Mouse (Mus musculus): ENCODE measurements around the gene Alg14. TPM values are rescaled to one million over a fixed set of nuclear protein-coding genes. Genes with fewer than 3 reads are reported as not detected.
A peak's percentile ranks its signal among the peaks of the same experiment; 100 is the strongest.

Alg14 gene
- total RNA-seq (2021), result 10 to 100 TPM; 15.2 to 16.3 TPM

GRCm38 (mm10) chr3:121291560-121292258 is at the start of gene Alg14:
Gene Alg14 (plus strand): TSS chr3:121291773.
- intact Hi-C loops (cut with DNase I), result loop anchor here (2.0 kb wide), 1 partner anchor 121 kb away; the partner anchor contains the start of gene Rwdd3
- DNase-seq (ENCODE audit: low spot score in 2 of 2), result peak; percentile 97 to 99

DNA sequence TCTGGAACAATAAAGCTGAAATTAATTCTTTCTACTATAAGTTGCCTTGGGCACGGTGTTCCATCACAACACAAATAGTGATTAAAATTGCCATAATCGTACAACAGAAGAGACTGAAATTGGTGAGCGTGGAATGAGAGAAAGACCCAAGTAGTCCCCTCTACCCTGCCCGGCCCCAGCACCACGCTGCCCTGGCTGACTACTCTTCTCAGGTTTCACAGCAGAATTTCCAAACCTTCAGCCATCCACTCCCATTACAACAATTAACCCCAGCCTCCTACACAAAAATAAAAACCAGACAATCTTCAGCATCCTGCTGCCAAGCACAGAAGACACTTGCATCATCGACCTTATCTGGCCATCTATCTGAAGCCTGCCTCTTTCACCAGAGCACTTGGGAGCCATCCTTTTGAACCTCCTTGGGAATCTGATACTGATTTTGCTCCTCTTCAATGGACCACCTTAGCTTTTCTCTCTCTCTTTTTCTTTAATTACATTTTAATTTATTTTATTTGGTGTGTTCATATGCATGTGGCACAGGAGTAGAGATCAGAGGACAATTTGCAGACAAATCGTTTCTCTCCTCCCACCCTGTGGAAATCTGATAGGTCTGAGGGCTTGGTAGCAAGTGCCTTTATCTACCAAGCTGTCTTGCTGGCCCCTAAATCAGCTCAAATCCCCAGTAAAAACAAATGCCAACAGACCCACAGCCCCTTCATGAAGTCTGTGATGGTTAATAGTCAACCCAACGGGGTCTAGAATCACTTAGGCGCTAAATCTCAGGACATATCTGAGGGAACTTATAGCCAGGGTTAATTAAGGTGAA is 49.2 kb upstream of the Alg14 start:
- intact Hi-C loops (cut with DNase I), result no loop called here
- no peak for DNase-seq (ENCODE audit: low spot score in 2 of 2)

DNA sequence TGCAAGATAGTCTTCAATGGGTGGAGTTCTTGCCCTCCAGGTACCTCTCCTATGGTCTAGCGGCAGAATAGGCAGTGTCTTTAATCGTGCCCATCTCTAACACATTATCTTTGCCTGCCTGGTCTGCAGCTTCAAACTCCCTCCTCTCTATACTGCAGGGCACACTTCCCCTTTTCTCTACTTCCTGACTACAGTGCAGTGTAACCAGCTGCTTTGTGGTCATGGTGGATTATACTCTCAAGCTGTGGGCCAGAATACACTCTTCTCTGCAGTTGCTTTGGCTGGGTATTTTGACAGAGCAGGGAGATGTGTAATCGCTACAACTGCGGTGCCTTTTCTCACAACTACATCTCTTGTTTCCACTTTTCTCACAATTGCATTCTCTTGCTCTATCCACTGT is 48.6 kb upstream of the Alg14 start:
- intact Hi-C loops (cut with DNase I), result no loop called here
- no peak for DNase-seq (ENCODE audit: low spot score in 2 of 2)

GRCm38 (mm10) chr3:121250048-121250447 is 41.5 kb upstream of the Alg14 start:
- intact Hi-C loops (cut with DNase I), result no loop called here
- DNase-seq (ENCODE audit: low spot score in 2 of 2), result no peak

- DNase-seq (ENCODE audit: low spot score in 2 of 2), result no peak
- intact Hi-C loops (cut with DNase I), result no loop called here
Measured at GRCm38 (mm10) chr3:121250576-121251433, 40.8 kb upstream of the Alg14 start.

GRCm38 (mm10) chr3:121255501-121255900 is 36.1 kb upstream of the Alg14 start:
- intact Hi-C loops (cut with DNase I), result no loop called here
- DNase-seq (ENCODE audit: low spot score in 2 of 2), result no peak

DNA sequence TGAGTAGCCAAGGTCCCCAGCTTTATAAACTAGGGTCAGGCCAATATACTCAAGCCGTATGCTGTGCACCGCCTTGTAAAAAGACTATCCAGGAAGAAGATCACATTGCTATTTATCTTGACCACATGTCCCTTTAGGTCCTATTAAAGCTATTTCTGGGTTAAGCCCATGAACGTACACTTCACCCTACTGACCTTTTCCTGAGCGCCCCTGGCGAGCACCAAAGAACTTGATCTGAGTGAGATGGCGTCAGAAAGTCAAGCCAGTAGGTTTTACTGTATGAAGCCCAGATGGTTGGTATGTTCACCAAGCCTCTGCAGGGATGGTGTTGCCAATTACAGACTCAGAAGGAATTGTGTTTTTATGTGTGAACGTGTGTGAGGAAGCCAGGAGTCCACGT is 35.4 kb upstream of the Alg14 start:
- DNase-seq (ENCODE audit: low spot score in 2 of 2), result no peak
- intact Hi-C loops (cut with DNase I), result no loop called here

DNA sequence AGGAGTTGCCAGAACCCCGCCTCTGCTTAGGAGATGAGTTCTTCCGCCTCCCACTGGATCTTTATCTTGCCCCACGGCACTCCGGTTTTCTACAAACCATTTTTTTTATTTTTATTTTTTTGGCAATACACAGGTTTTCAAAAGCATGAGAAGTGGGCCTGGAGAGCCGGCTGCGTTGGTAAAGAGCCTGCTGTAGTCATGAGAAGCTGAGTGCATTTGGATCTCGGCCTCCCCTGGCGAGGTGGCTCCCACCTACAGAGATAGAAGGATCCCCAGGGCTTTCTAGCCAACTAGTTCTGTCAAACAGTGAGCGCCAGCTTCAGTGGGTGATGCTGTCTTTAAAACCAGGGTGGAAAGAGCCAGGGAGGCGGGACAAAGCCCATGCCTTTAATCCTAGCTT is 34.2 kb upstream of the Alg14 start:
- intact Hi-C loops (cut with DNase I), result no loop called here
- peak; percentile 53 to 93 for DNase-seq (ENCODE audit: low spot score in 2 of 2)

GRCm38 (mm10) chr3:121258521-121259478 is 32.8 kb upstream of the Alg14 start:
- DNase-seq (ENCODE audit: low spot score in 2 of 2), result peak in 1 of 2 experiments; percentile 67
- intact Hi-C loops (cut with DNase I), result no loop called here

- intact Hi-C loops (cut with DNase I), result loop anchor here (10.0 kb wide), 1 partner anchor 85 kb away; the partner anchor contains the start of gene Rwdd3
- DNase-seq (ENCODE audit: low spot score in 2 of 2), result no peak
Measured at GRCm38 (mm10) chr3:121260041-121260440, 31.5 kb upstream of the Alg14 start.

GRCm38 (mm10) chr3:121260831-121261230 is 30.7 kb upstream of the Alg14 start:
- no peak for DNase-seq (ENCODE audit: low spot score in 2 of 2)
- intact Hi-C loops (cut with DNase I), result loop anchor here (10.0 kb wide), 1 partner anchor 86 kb away; the partner anchor contains the start of gene Rwdd3

DNA sequence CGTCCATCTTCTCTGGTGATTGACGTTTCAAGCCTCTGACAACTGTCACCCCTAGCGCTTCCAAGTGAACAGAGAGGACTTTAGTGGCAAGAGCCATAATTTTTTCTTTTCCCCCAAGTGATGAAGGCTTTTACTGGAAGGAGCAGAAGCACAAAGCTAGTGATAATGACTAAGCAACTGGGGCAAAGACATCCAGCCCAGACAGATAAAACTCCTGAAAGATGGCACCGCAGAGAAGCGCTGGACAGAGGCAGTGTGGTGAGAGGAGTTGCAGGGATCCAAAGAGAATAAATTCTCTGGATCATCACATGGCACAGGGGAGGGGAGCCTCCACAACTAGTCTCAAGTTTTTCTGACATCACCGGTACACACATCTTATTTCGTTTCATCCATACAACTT is 30.3 kb upstream of the Alg14 start:
- intact Hi-C loops (cut with DNase I), result loop anchor here (10.0 kb wide), 1 partner anchor 86 kb away; the partner anchor contains the start of gene Rwdd3
- DNase-seq (ENCODE audit: low spot score in 2 of 2), result no peak

GRCm38 (mm10) chr3:121261939-121262520 is 29.5 kb upstream of the Alg14 start:
- intact Hi-C loops (cut with DNase I), result loop anchor here (10.0 kb wide), 1 partner anchor 87 kb away; the partner anchor contains the start of gene Rwdd3
- DNase-seq (ENCODE audit: low spot score in 2 of 2), result no peak

- intact Hi-C loops (cut with DNase I), result loop anchor here (10.0 kb wide), 1 partner anchor 88 kb away; the partner anchor contains the start of gene Rwdd3
- peak; percentile 58 to 59 for DNase-seq (ENCODE audit: low spot score in 2 of 2)
Measured at GRCm38 (mm10) chr3:121262521-121263204, 28.9 kb upstream of the Alg14 start.

- intact Hi-C loops (cut with DNase I), result loop anchor here (10.0 kb wide), 1 partner anchor 88 kb away; the partner anchor contains the start of gene Rwdd3
Measured at GRCm38 (mm10) chr3:121263205-121263548, 28.4 kb upstream of the Alg14 start.

DNA sequence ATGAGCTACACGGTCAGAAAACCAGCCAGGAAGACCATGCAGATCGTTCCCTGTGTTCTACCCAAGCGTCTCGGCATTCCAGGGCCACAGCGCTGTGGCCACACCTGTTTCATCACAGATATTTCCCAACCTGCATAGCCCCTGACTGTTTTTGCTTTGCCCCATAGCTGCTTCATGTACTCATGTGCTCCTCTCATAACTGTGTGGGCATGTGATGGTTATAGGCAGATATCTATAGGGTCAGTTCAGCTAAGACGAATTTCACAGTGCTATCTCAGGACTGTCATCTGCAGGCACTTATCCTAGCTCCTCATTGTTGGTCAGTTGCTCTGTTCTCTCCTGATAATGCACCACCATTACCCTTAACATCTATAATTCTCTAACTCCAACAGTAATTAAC is 27.3 kb upstream of the Alg14 start:
- DNase-seq (ENCODE audit: low spot score in 2 of 2), result no peak
- intact Hi-C loops (cut with DNase I), result loop anchor here (10.0 kb wide), 1 partner anchor 89 kb away; the partner anchor contains the start of gene Rwdd3

More at GRCm38 (mm10) chr3:121263205-121263548, 28.4 kb upstream of the Alg14 start:
- DNase-seq (ENCODE audit: low spot score in 2 of 2), result peak in 1 of 2 experiments; percentile 47

GRCm38 (mm10) chr3:121267283-121267682 is 24.3 kb upstream of the Alg14 start:
- DNase-seq (ENCODE audit: low spot score in 2 of 2), result no peak
- intact Hi-C loops (cut with DNase I), result loop anchor here (10.0 kb wide), 1 partner anchor 92 kb away; the partner anchor contains the start of gene Rwdd3

Data from left cerebral cortex, postnatal 25 days (tissue).